Mouse (Mus musculus) liver, embryonic 11.5 days (tissue): ENCODE measurements around the gene Ino80d. TPM values are rescaled to one million over a fixed set of nuclear protein-coding genes. Genes with fewer than 3 reads are reported as not detected.

Experiments
- ATAC-seq: fragments of 200-750 bp; cut with Nextera tagmentation; replicated peaks from 2 replicates; pipeline ENCODE4 v1.8.0; 2017; ENCODE audit warnings: moderate number of reproducible peaks, mild to moderate bottlenecking, moderate TSS enrichment, moderate library complexity; ENCODE audit not compliant: low FRiP score
- DNase-seq: peaks from one replicate; pipeline ENCODE4 v3.0.0-alpha.2; 2017; ENCODE audit warnings: low spot score
- H3K27ac ChIP-seq: fragments of 300-500 bp; sonication (generic); 2 replicates; pipeline ENCODE4 v1.5.1; 2014; ENCODE audit warnings: mild to moderate bottlenecking, low read depth, low read length, control low read depth
- H3K27me3 ChIP-seq: fragments of 300-500 bp; sonication (generic); replicated peaks from 2 replicates; pipeline ENCODE4 v1.6.1; 2014; ENCODE audit warnings: low read length, mixed read lengths; ENCODE audit not compliant: control insufficient read depth, insufficient read depth
- H3K36me3 ChIP-seq: fragments of 300-500 bp; sonication (generic); 2 replicates; pipeline ENCODE4 v1.6.1; 2014; ENCODE audit warnings: mild to moderate bottlenecking, low read length, moderate library complexity, mixed read lengths; ENCODE audit not compliant: control insufficient read depth, insufficient read depth
- H3K4me1 ChIP-seq: fragments of 300-500 bp; sonication (generic); replicated peaks from 2 replicates; pipeline ENCODE4 v1.6.1; 2014; ENCODE audit warnings: low read length, mixed read lengths; ENCODE audit not compliant: control insufficient read depth, insufficient read depth
- H3K4me2 ChIP-seq: fragments of 300-500 bp; sonication (generic); 2 replicates; pipeline ENCODE4 v1.6.1; 2014; ENCODE audit warnings: mild to moderate bottlenecking, control low read depth, moderate library complexity
- H3K4me3 ChIP-seq: fragments of 300-500 bp; sonication (generic); 2 replicates; pipeline ENCODE4 v1.5.1; 2014; ENCODE audit warnings: low read depth, low read length, control low read depth
- H3K9ac ChIP-seq: fragments of 300-500 bp; sonication (generic); 2 replicates; pipeline ENCODE4 v1.6.1; 2014; ENCODE audit warnings: low read depth, low read length, control low read depth
- H3K9me3 ChIP-seq: fragments of 300-500 bp; sonication (generic); 2 replicates; pipeline ENCODE4 v1.6.1; 2016; ENCODE audit warnings: low read length, inconsistent platforms, mixed read lengths; ENCODE audit not compliant: control insufficient read depth
- WGBS: fragments of 180-500 bp; shearing (Covaris S2); extraction: QIAGEN DNeasy Blood & Tissue Kit; methylation state at CpG from one replicate; pipeline ENCODE4 v1.1.7; 2014; 5-methylcytosine and 5-hydroxymethylcytosine counted together
- polyA plus RNA-seq: library from polyadenylated mRNA; unstranded; fragments of >200 nt; fragmentation: Nextera tagmentation; extraction: Ambion mirVana; gene quantifications from 2 replicates; pipeline ENCODE4 v1.2.1, GENCODE M21; 2014

Gene Ino80d
- polyA plus RNA-seq, 1 experiment from 2014 or later, result 10.6 TPM

DNA sequence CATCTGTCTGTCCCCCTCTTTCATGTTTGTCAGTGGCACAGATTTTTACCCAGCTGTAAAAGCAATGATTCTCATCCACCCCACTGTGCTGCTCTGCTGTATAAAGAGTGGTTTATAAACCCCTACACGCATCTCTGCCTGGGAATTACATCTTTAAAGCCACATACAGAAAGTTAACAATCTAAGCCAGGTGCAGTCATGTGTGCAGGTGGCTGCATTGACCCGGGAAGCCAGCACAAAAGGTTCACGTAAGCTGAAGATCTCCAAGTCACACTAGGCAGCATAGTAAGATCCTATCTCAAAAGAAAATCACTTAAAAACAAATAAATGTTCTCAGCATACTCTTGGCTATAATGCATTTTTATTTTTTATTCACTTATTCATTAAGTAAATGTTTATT is 14.8 kb upstream of the Ino80d start:
- ATAC-seq (no peak), DNase-seq (no peak)
- H3K4me3 ChIP-seq, result 0 out of 2 replicates have a peak overlapping the region, but pooled peaks have one; percentile 33
- peak overlapping the region; percentile 76 for H3K4me2 ChIP-seq
- no peak overlapping the region for H3K9ac ChIP-seq
- no peaks in the 10 kb centered on the region for H3K27me3 ChIP-seq
- no peak overlapping the region for H3K27ac ChIP-seq
- peaks cover 10% of the 10 kb centered on the region; the same call in 1 of the 2 replicates for H3K36me3 ChIP-seq
- WGBS, result 77% methylated on average over 3 of the region's 3 CpGs
- H3K9me3 ChIP-seq, result no peaks in the 10 kb centered on the region
- H3K4me1 ChIP-seq, result peaks cover 11% of the 10 kb centered on the region

DNA sequence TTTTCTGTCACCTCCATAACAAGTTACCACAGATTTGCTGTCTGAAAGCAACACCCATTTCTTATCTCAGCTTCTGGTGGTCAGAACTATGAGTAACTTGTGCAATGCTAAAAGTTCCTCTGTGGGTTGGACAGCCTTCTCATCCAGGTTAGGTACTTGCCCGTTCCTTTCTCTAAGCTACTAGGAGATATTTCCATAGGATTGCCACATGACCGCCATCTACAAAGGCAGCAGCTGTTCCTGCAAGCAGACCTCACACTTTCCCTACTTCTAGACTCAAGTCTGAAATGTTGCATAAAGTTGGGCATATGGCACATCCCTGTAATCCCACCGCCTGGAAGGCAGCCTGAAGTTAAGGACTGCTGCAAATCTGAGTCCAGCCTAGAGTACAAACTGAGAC is 11.7 kb upstream of the Ino80d start:
- DNase-seq (no peak), ATAC-seq (no peak)
- WGBS, result 80% methylated on average over 3 of the region's 3 CpGs
- Histone ChIP-seq H3K9me3 (no peaks in the 10 kb centered on the region), H3K4me1 (peaks cover 11% of the 10 kb centered on the region), H3K4me2 (no peak overlapping the region), H3K36me3 (peaks cover 27% of the 10 kb centered on the region), H3K27ac (no peak overlapping the region), H3K4me3 (no peak overlapping the region), H3K27me3 (no peaks in the 10 kb centered on the region), H3K9ac (no peak overlapping the region)

DNA sequence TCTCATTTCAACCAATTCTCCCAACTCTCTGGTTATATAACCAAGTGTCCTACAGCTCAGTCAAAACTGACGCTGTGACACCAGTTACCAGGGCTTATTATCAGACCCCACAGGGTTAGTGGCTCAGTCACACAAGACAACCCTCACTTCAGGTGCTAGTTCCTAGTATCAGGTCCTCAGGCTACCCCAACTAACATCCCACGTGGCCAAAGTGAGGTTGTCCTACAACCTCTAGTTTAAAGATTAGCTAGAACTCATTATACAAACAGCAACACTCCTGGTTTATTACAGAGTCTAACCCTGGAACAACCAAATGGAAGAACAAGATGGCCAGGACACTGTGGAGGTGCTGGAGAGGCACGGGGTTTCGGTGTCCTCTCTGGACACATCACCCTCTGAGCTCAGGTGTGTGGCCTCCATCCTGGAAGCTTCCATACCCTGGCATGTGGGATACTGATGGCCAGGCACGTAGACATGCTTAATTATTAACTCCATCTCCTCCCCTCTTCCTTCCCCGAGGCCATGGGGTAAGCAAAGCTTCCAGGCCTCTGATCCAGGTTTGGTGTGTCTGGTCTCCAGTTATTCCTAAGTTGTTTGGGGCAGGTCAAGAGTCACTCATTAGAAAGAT is 9.5 kb upstream of the Ino80d start:
- DNase-seq, result no peak
- H3K27ac ChIP-seq, result peak overlapping the region; percentile 70

DNA sequence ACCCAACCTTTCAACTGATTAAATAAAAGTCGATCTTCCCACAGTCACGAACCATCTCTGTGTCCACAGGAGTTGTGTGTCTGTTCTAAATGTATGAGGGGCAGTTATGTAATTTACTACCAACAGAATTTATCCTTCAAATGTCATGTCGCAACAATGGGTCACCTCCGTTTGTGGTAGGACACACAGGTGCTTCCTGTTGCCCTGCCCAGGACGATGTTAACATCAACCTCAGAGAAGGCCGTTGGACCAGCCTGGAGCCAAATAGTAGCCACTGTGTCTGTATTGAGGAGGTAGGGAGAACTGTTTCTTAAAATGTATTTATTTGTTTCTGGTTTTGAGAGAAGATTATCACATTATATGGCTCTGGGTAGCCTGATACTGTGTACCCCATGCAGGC is 7.5 kb upstream of the Ino80d start:
- WGBS, result 81% methylated on average over 6 of the region's 6 CpGs
- Histone ChIP-seq H3K27ac (no peak overlapping the region), H3K4me3 (no peak overlapping the region), H3K9me3 (no peaks in the 10 kb centered on the region), H3K36me3 (peaks cover 53% of the 10 kb centered on the region), H3K9ac (no peak overlapping the region), H3K4me1 (peaks cover 4% of the 10 kb centered on the region), H3K4me2 (no peak overlapping the region), H3K27me3 (no peaks in the 10 kb centered on the region)
- ATAC-seq, result no peak
- no peak for DNase-seq

More for the DNA sequence above, 9.5 kb upstream of the Ino80d start:
- no peak overlapping the region for H3K9ac ChIP-seq
- H3K27me3 ChIP-seq, result no peaks in the 10 kb centered on the region
- peak; percentile 35 for ATAC-seq
- 67% methylated on average over 6 of the region's 6 CpGs for whole genome bisulfite sequencing
- peaks cover under 1% of the 10 kb centered on the region for H3K4me1 ChIP-seq
- no peak overlapping the region for H3K4me2 ChIP-seq
- no peaks in the 10 kb centered on the region for H3K9me3 ChIP-seq
- H3K36me3 ChIP-seq, result peaks cover 45% of the 10 kb centered on the region
- H3K4me3 ChIP-seq, result no peak overlapping the region

DNA sequence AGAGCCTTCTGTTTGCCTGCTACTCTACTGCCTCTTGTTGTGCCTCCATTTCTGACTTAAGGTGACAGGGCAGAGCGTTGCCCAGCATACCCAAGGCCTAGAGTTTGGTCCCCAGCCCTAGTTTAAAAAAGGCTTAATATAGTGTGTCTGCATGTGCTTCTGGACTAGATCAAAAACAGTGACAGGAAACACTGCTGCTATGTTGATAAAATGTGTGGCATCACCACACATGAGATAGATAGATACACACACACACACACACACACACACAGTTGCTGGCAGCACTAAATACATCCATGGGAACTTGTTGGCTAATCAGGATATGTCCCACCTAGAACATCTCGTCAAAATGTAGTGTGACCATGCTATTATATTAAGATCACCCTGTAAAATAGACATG is 5.9 kb upstream of the Ino80d start:
- Histone ChIP-seq H3K27me3 (no peaks in the 10 kb centered on the region), H3K36me3 (peaks cover 55% of the 10 kb centered on the region), H3K9ac (no peak overlapping the region), H3K4me3 (no peak overlapping the region), H3K27ac (no peak overlapping the region), H3K9me3 (no peaks in the 10 kb centered on the region), H3K4me1 (peaks cover 10% of the 10 kb centered on the region), H3K4me2 (no peak overlapping the region)
- DNase-seq, result no peak
- WGBS, result 86% methylated on average over 2 of the region's 2 CpGs
- ATAC-seq, result no peak

DNA sequence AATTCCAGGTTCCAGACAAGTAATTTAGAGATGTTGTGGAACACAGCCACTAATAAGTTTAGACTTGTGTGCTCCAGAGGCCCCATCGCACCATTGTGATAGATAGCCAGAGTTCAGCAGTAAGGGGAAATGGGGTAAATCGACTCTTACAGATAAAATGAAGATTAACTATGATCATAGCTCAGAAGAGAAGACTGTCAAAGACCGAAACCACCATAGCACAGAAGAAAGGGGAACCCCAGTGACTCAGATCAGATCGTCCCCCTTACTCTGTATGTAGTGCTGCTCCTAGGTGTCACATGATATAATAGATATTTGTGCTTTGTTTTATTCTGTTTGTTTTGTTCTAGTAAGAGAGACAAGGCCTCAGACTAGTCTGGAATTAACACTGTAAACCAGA is 5.2 kb upstream of the Ino80d start:
- Histone ChIP-seq H3K27me3 (no peaks in the 10 kb centered on the region), H3K4me1 (peaks cover 10% of the 10 kb centered on the region), H3K9me3 (no peaks in the 10 kb centered on the region), H3K36me3 (peaks cover 52% of the 10 kb centered on the region), H3K27ac (no peak overlapping the region), H3K9ac (no peak overlapping the region), H3K4me3 (no peak overlapping the region), H3K4me2 (no peak overlapping the region)
- ATAC-seq (no peak), DNase-seq (no peak)
- 68% methylated on average over 4 of the region's 4 CpGs for WGBS

DNA sequence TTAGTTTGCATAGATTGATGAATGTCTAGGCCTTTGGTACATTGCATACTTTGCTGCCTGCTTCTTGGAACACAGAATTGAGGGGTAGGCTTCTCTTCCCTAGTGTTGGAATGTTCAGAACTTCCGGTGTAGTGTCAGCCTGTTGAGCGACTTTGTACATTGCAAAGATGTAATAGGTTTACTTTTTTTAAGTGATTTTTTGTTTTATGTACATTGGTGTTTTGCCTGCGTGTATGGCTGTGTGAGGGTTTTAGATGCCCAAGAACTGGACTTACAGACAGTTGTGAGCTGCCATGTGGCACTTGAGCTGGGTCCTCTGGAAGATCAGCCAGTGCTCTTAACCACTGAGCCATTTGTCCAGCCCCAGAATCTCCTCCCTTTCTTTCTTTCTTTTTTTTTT is 1.1 kb upstream of the Ino80d start:
- Histone ChIP-seq H3K9me3 (no peaks in the 10 kb centered on the region), H3K27me3 (no peaks in the 10 kb centered on the region), H3K9ac (peak overlapping the region; percentile 88), H3K4me1 (peaks cover 18% of the 10 kb centered on the region), H3K27ac (no peak overlapping the region; the same call in 1 of the 2 replicates), H3K4me3 (peak overlapping the region; percentile 92), H3K36me3 (peaks cover 27% of the 10 kb centered on the region), H3K4me2 (peak overlapping the region; percentile 75)
- WGBS, result 46% methylated on average over 3 of the region's 3 CpGs
- ATAC-seq (no peak), DNase-seq (no peak)

DNA sequence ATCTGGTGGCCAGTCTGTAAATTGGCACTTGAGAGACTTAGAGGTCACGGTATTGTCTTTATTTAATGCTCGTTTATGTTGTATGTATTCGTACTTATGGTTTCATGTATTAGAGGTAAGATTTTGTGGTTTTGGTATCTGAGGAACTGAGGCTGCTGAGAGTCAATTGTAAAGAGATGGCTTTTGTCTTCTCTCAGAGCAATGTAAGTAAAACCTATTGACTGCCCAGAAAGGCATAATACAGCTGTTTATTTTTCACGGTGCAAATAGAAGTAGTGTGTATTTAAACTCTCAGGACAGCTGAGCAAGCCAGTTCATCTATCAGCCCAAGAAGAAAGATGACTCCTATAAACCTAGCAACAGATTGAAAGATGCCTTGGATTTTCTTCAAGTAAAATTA is 629 bp upstream of the Ino80d start:
- peaks cover 22% of the 10 kb centered on the region for H3K4me1 ChIP-seq
- peak overlapping the region; percentile 98 for H3K27ac ChIP-seq
- WGBS, result 23% methylated on average over 4 of the region's 4 CpGs
- H3K4me2 ChIP-seq, result peak overlapping the region; percentile 75
- peak overlapping the region; percentile 92 for H3K4me3 ChIP-seq
- peaks cover 23% of the 10 kb centered on the region for H3K36me3 ChIP-seq
- ATAC-seq, result no peak
- H3K27me3 ChIP-seq, result no peaks in the 10 kb centered on the region
- no peak for DNase-seq
- H3K9me3 ChIP-seq, result no peaks in the 10 kb centered on the region
- H3K9ac ChIP-seq, result peak overlapping the region; percentile 88
